Mouse (Mus musculus) lung, embryonic 15.5 days (tissue): Measurements from ENCODE around the gene Dst. TPM values are rescaled to one million over a fixed set of nuclear protein-coding genes. Genes with fewer than 3 reads are reported as not detected.
A peak's percentile ranks its signal among the peaks of the same experiment; 100 is the strongest.

Experiments
- ATAC-seq: fragments of 200-750 bp; cut with Nextera tagmentation; 2 replicates; pipeline ENCODE4 v1.8.0; 2017; ENCODE audit warnings: moderate number of reproducible peaks, borderline replicate concordance; ENCODE audit not compliant: low FRiP score, low TSS enrichment; ENCODE audit errors: extremely low read depth
- H3K27ac ChIP-seq: fragments of 300-500 bp; sonication (generic); 2 replicates; pipeline ENCODE4 v1.5.1; 2015; ENCODE audit warnings: moderate library complexity, mild to moderate bottlenecking, inconsistent platforms
- H3K27me3 ChIP-seq: fragments of 300-500 bp; sonication (generic); 2 replicates; pipeline ENCODE4 v1.6.1; 2015; ENCODE audit warnings: inconsistent platforms
- H3K36me3 ChIP-seq: fragments of 300-500 bp; sonication (generic); 2 replicates; pipeline ENCODE4 v1.6.1; 2015; ENCODE audit warnings: inconsistent platforms
- H3K4me1 ChIP-seq: fragments of 300-500 bp; sonication (generic); 2 replicates; pipeline ENCODE4 v1.6.1; 2015; ENCODE audit warnings: inconsistent platforms
- H3K4me2 ChIP-seq: fragments of 300-500 bp; sonication (generic); 2 replicates; pipeline ENCODE4 v1.6.1; 2015; ENCODE audit warnings: inconsistent platforms, mild to moderate bottlenecking, moderate library complexity
- H3K4me3 ChIP-seq: fragments of 300-500 bp; sonication (generic); 2 replicates; pipeline ENCODE4 v1.5.1; 2015; ENCODE audit warnings: mild to moderate bottlenecking, inconsistent platforms
- H3K9ac ChIP-seq: fragments of 300-500 bp; sonication (generic); 2 replicates; pipeline ENCODE4 v1.6.1; 2015; ENCODE audit warnings: inconsistent platforms
- H3K9me3 ChIP-seq: fragments of 300-500 bp; sonication (generic); 2 replicates; pipeline ENCODE4 v1.6.1; 2016; ENCODE audit warnings: inconsistent platforms
- WGBS: fragments of 180-500 bp; shearing (Covaris S2); methylation state at CpG from one replicate; pipeline ENCODE4 v1.1.7; 2015; 5-methylcytosine and 5-hydroxymethylcytosine counted together
- polyA plus RNA-seq: library from polyadenylated mRNA; unstranded; fragments of >200 nt; fragmentation: Nextera tagmentation; extraction: Ambion mirVana; gene quantifications from 2 replicates; pipeline ENCODE4 v1.2.1, GENCODE M21; 2015

Dst gene
- polyA plus RNA-seq, 1 experiment from 2014 or later = 15.2 TPM

- H3K9ac ChIP-seq = no peak overlapping the region
- no peak overlapping the region for H3K27ac ChIP-seq
- no peaks in the 10 kb centered on the region for H3K27me3 ChIP-seq
- H3K4me3 ChIP-seq = no peak overlapping the region
- WGBS = 85% methylated on average over 41 of the region's 41 CpGs
- H3K36me3 ChIP-seq = peaks cover 5% of the 10 kb centered on the region; the same call in 1 of the 2 replicates
- H3K4me1 ChIP-seq = no peaks in the 10 kb centered on the region
- ATAC-seq = no peak
- 0 out of 2 replicates have a peak overlapping the region, but pooled peaks have one; percentile 7 for H3K4me2 ChIP-seq
- no peaks in the 10 kb centered on the region for H3K9me3 ChIP-seq
Measured at GRCm38 (mm10) chr1:34178022-34178727, 270.1 kb downstream of the Dst start.

- ATAC-seq = no peak
- no peaks in the 10 kb centered on the region for H3K4me1 ChIP-seq
- H3K27me3 ChIP-seq = no peaks in the 10 kb centered on the region
- H3K9me3 ChIP-seq = no peaks in the 10 kb centered on the region
- H3K36me3 ChIP-seq = peaks cover 5% of the 10 kb centered on the region; the same call in 1 of the 2 replicates
- no peak overlapping the region for H3K4me3 ChIP-seq
- H3K4me2 ChIP-seq = no peak overlapping the region
- whole genome bisulfite sequencing = 93% methylated on average over 19 of the region's 19 CpGs
- no peak overlapping the region for H3K9ac ChIP-seq
- H3K27ac ChIP-seq = no peak overlapping the region
Measured at GRCm38 (mm10) chr1:34179756-34180155, 271.7 kb downstream of the Dst start.

GRCm38 (mm10) chr1:34182406-34183249 lies 274.6 kb downstream of the Dst start:
- 85% methylated on average over 24 of the region's 24 CpGs for WGBS
- Histone ChIP-seq H3K4me2 (no peak overlapping the region), H3K4me1 (no peaks in the 10 kb centered on the region), H3K27ac (no peak overlapping the region), H3K9me3 (no peaks in the 10 kb centered on the region), H3K9ac (no peak overlapping the region), H3K4me3 (no peak overlapping the region), H3K27me3 (no peaks in the 10 kb centered on the region), H3K36me3 (peaks cover 5% of the 10 kb centered on the region; the same call in 1 of the 2 replicates)
- ATAC-seq = no peak

DNA sequence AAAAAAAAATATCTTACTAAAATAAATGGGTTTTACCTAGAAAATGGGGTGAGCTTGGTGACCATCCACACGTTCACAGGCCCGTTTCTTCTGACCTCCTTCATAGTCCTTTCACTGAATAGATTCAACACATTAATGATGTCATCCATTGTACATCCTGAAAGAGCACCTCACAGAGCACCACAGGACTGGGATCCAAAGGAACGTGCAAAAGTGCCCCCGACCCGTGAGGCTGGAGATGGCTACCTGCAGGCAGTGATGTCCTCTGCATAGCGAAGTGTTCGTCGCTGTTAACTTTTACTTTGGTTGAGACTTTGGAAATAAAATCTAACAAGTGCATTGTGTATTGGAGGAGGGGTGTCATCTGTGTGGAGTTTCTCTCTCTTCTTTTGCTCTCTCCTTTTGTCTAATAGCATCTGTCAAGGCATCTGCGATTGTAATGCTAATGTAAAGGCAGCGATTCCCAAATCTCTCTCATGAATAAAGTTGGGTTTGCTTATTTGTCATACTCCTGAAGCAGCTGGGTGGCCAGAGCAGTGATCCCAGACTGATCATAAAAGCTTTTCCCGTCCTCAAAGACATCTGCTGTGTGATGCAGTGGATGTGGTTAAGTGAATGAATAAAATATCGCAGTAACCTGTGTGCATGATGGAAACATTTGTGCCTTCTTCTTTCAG lies 275.4 kb downstream of the Dst start:
- no peak overlapping the region for H3K4me2 ChIP-seq
- no peak overlapping the region for H3K9ac ChIP-seq
- 90% methylated on average over 12 of the region's 12 CpGs for WGBS
- no peaks in the 10 kb centered on the region; the same call in 1 of the 2 replicates for H3K36me3 ChIP-seq
- no peak overlapping the region for H3K4me3 ChIP-seq
- H3K4me1 ChIP-seq = no peaks in the 10 kb centered on the region
- no peak overlapping the region for H3K27ac ChIP-seq
- H3K9me3 ChIP-seq = no peaks in the 10 kb centered on the region
- ATAC-seq = no peak
- no peaks in the 10 kb centered on the region for H3K27me3 ChIP-seq

DNA sequence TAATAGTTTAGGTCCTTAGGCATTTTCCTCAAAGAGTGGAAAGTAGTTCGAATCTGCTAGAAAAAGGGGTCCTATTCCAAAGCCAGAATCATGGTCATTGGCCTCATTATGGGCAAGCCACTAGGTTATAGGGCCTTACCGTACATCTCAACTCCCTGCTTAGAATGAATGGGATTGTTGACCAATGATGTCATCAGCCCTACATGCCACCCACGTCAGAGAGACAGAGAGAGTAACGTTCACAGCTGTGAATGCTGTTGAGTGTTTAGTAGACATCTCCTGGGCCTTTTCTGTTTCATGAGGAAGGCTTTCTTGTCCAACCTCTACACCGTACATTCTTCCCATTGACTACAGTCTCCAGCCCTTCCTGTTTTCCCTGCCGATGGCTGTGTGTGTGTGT lies 276.2 kb downstream of the Dst start:
- Histone ChIP-seq H3K27me3 (no peaks in the 10 kb centered on the region), H3K9ac (no peak overlapping the region), H3K36me3 (no peaks in the 10 kb centered on the region), H3K4me2 (no peak overlapping the region), H3K4me1 (0 out of 2 replicates have a peak, but pooled peaks cover 4% of the 10 kb centered on the region), H3K9me3 (no peaks in the 10 kb centered on the region), H3K27ac (no peak overlapping the region), H3K4me3 (no peak overlapping the region)
- 56% methylated on average over 6 of the region's 6 CpGs for WGBS
- no peak for ATAC-seq

DNA sequence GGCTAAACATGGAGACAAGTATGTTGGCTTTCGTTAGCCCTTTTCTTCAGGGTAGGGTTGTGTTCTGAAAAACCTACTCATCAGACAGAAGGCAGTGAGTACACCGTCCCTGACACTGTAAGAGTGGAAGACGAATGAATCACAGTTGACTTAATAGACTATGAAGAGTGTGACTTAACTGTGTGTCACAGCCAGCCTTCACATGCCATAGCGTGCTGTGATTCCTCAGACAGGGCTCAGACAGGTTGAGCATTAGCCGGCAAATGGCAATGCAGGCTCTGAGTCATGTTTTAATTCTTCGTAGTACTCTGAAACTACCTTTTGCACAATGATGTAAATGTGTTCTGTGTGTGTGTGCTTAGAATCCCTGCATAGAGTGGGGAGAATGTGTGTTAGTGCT lies 278.0 kb downstream of the Dst start:
- Histone ChIP-seq H3K27ac (no peak overlapping the region), H3K9ac (no peak overlapping the region), H3K27me3 (no peaks in the 10 kb centered on the region), H3K9me3 (no peaks in the 10 kb centered on the region), H3K4me3 (no peak overlapping the region), H3K36me3 (0 out of 2 replicates have a peak, but pooled peaks cover under 1% of the 10 kb centered on the region), H3K4me1 (0 out of 2 replicates have a peak, but pooled peaks cover 4% of the 10 kb centered on the region), H3K4me2 (no peak overlapping the region)
- ATAC-seq = no peak
- WGBS = 82% methylated on average over 6 of the region's 6 CpGs

DNA sequence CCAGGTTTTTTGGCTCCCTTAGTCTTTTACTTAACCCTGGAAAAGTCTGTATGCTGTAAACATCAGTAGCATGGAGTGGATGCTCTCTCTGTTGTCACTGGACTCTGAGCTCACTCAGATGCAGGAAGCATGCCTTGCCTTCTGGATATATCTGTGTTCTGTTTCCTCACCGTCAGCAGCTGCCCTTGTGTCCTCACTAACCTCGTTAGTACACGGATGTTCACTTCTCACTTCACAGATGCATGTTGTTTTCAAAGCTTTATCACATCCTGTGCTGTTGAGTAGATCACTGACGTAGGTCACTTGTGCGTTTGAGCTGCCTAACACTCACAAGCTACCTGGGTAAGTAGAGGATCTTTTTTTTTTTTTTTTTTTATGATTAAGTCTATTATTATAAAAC lies 279.5 kb downstream of the Dst start:
- Histone ChIP-seq H3K4me2 (no peak overlapping the region), H3K36me3 (0 out of 2 replicates have a peak, but pooled peaks cover 2% of the 10 kb centered on the region)
- WGBS = 63% methylated on average over 5 of the region's 5 CpGs

GRCm38 (mm10) chr1:34188721-34189236 lies 280.8 kb downstream of the Dst start:
- Histone ChIP-seq H3K4me3 (no peak overlapping the region), H3K4me2 (no peak overlapping the region), H3K9ac (no peak overlapping the region), H3K27ac (no peak overlapping the region), H3K36me3 (0 out of 2 replicates have a peak, but pooled peaks cover 2% of the 10 kb centered on the region), H3K9me3 (no peaks in the 10 kb centered on the region), H3K27me3 (no peaks in the 10 kb centered on the region), H3K4me1 (0 out of 2 replicates have a peak, but pooled peaks cover 4% of the 10 kb centered on the region)
- WGBS = 62% methylated on average over 16 of the region's 16 CpGs
- ATAC-seq = peak; percentile 59; the same call in 1 of the 2 replicates

More for the DNA sequence above, 279.5 kb downstream of the Dst start:
- Histone ChIP-seq H3K27me3 (no peaks in the 10 kb centered on the region), H3K9me3 (no peaks in the 10 kb centered on the region), H3K4me3 (no peak overlapping the region), H3K9ac (no peak overlapping the region), H3K4me1 (0 out of 2 replicates have a peak, but pooled peaks cover 4% of the 10 kb centered on the region), H3K27ac (no peak overlapping the region)
- no peak for ATAC-seq

DNA sequence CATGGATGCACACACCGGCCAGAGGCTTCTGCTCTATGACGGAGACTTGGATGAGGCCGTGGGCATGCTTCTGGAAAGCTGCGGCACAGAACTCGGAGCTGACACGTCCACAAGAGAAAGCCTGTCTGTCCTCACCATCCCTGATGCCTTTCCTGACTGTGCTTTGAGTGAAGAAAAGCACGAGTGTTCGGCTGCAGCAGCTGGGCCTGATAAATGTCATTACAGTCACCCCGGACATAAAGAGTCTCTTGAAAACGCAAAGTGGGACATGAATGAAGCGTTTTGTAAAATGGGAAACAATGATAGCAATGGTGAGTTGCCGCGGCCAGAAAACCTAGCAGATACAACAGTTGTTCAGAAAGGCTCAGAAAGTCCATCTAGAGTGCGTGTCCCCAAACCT lies 281.3 kb downstream of the Dst start:
- Histone ChIP-seq H3K36me3 (0 out of 2 replicates have a peak, but pooled peaks cover 2% of the 10 kb centered on the region), H3K27ac (no peak overlapping the region), H3K9me3 (no peaks in the 10 kb centered on the region), H3K27me3 (no peaks in the 10 kb centered on the region), H3K4me2 (no peak overlapping the region), H3K9ac (no peak overlapping the region), H3K4me3 (no peak overlapping the region), H3K4me1 (0 out of 2 replicates have a peak, but pooled peaks cover 4% of the 10 kb centered on the region)
- 60% methylated on average over 14 of the region's 14 CpGs for WGBS
- ATAC-seq = no peak

- Histone ChIP-seq H3K4me1 (0 out of 2 replicates have a peak, but pooled peaks cover 4% of the 10 kb centered on the region), H3K36me3 (0 out of 2 replicates have a peak, but pooled peaks cover 2% of the 10 kb centered on the region), H3K4me3 (no peak overlapping the region), H3K27ac (no peak overlapping the region), H3K27me3 (no peaks in the 10 kb centered on the region), H3K9ac (no peak overlapping the region), H3K9me3 (no peaks in the 10 kb centered on the region), H3K4me2 (no peak overlapping the region)
- 67% methylated on average over 7 of the region's 7 CpGs for WGBS
- no peak for ATAC-seq
Measured at GRCm38 (mm10) chr1:34189970-34190369, 281.9 kb downstream of the Dst start.

- WGBS = 88% methylated on average over 17 of the region's 17 CpGs
- Histone ChIP-seq H3K4me2 (no peak overlapping the region), H3K4me1 (0 out of 2 replicates have a peak, but pooled peaks cover 4% of the 10 kb centered on the region), H3K9me3 (no peaks in the 10 kb centered on the region), H3K36me3 (0 out of 2 replicates have a peak, but pooled peaks cover 2% of the 10 kb centered on the region), H3K9ac (no peak overlapping the region), H3K27me3 (no peaks in the 10 kb centered on the region), H3K4me3 (no peak overlapping the region), H3K27ac (no peak overlapping the region)
- no peak for ATAC-seq
Measured at GRCm38 (mm10) chr1:34192174-34192573, 284.1 kb downstream of the Dst start.
